Mouse (Mus musculus) liver, postnatal 0 days (tissue): ENCODE data around the gene Unc45b.

Experiments
- CTCF ChIP-seq: sonication (generic); IDR thresholded peaks from 2 replicates; pipeline ENCODE4 v1.5.1; 2016; ENCODE audit warnings: antibody characterized with exemption, low read depth
- EP300 ChIP-seq: IDR thresholded peaks from 2 replicates; pipeline ENCODE4 v1.6.1; 2016; ENCODE audit warnings: antibody characterized with exemption, low read depth, mild to moderate bottlenecking

GRCm38 (mm10) chr11:82863059-82863458 is 47.3 kb upstream of the Unc45b start:
- TF ChIP-seq CTCF: no peak
- TF ChIP-seq EP300: no peak
